Mouse (Mus musculus) megakaryocyte, embryonic 14.5 days (primary cell): ENCODE measurements around the gene Ppp5c. TPM values are rescaled to one million over a fixed set of nuclear protein-coding genes. Genes with fewer than 3 reads are reported as not detected.

Source experiments
- H3K27me3 ChIP-seq: replicated peaks from 2 replicates; pipeline ENCODE3; 2012; ENCODE audit warnings: inconsistent platforms
- H3K36me3 ChIP-seq: replicated peaks from 2 replicates; pipeline ENCODE3; 2012; ENCODE audit warnings: low read length, inconsistent platforms, mixed read lengths
- H3K4me1 ChIP-seq: 2 replicates; pipeline ENCODE4 v1.6.1; 2012; ENCODE audit warnings: inconsistent platforms
- H3K4me3 ChIP-seq: replicated peaks from 2 replicates; pipeline ENCODE3; 2012; ENCODE audit warnings: moderate library complexity, mild to moderate bottlenecking, inconsistent platforms
- H3K9me3 ChIP-seq: 2 replicates; pipeline ENCODE4 v1.6.1; 2012; ENCODE audit warnings: inconsistent platforms
- FLI1 ChIP-seq: IDR thresholded peaks from 2 replicates; pipeline ENCODE4 v1.6.1; 2012; ENCODE audit warnings: low read length, inconsistent platforms, mixed read lengths
- GATA1 ChIP-seq: IDR thresholded peaks from 3 replicates; pipeline ENCODE4 v1.6.1; 2012; ENCODE audit warnings: mixed read lengths, low read length, inconsistent platforms, borderline replicate concordance
- polyA plus RNA-seq: library from polyadenylated mRNA; stranded (reverse); fragments of >175 nt; gene quantifications from 2 replicates; pipeline ENCODE4 v1.2.3, GENCODE M21; 2012; ENCODE audit warnings: low replicate concordance; ENCODE audit not compliant: insufficient read depth

Ppp5c gene
- polyA plus RNA-seq, 1 experiment = 55.6 TPM

- Histone ChIP-seq H3K36me3 (peaks cover 35% of the 10 kb centered on the region), H3K9me3 (no peaks in the 10 kb centered on the region), H3K27me3 (no peaks in the 10 kb centered on the region), H3K4me3 (no peak overlapping the region), H3K4me1 (peaks cover 41% of the 10 kb centered on the region)
- TF ChIP-seq FLI1 = no peak
- TF ChIP-seq GATA1 = no peak
Measured at GRCm38 (mm10) chr7:17028923-17029322, 1.2 kb upstream of the Ppp5c start.

GRCm38 (mm10) chr7:17026710-17027587 lies 775 bp downstream of the Ppp5c start:
- Histone ChIP-seq H3K27me3 (no peaks in the 10 kb centered on the region), H3K36me3 (peaks cover 37% of the 10 kb centered on the region), H3K4me1 (peaks cover 61% of the 10 kb centered on the region), H3K4me3 (peak overlapping the region; percentile 98), H3K9me3 (no peaks in the 10 kb centered on the region)
- TF ChIP-seq FLI1 = no peak
- TF ChIP-seq GATA1 = no peak

GRCm38 (mm10) chr7:17025896-17026622 lies 1.7 kb downstream of the Ppp5c start:
- H3K36me3 ChIP-seq = peaks cover 41% of the 10 kb centered on the region
- peaks cover 70% of the 10 kb centered on the region for H3K4me1 ChIP-seq
- no peaks in the 10 kb centered on the region for H3K27me3 ChIP-seq
- peak overlapping the region; percentile 98 for H3K4me3 ChIP-seq
- TF ChIP-seq FLI1 (no peak), GATA1 (no peak)
- H3K9me3 ChIP-seq = no peaks in the 10 kb centered on the region

- Histone ChIP-seq H3K4me1 (peaks cover 76% of the 10 kb centered on the region), H3K27me3 (no peaks in the 10 kb centered on the region), H3K36me3 (peaks cover 46% of the 10 kb centered on the region), H3K9me3 (no peaks in the 10 kb centered on the region), H3K4me3 (peak overlapping the region; percentile 98)
- no peak for TF ChIP-seq GATA1
- TF ChIP-seq FLI1 = no peak
Measured at GRCm38 (mm10) chr7:17025505-17025894, 2.2 kb downstream of the Ppp5c start.

- Histone ChIP-seq H3K4me1 (peaks cover 80% of the 10 kb centered on the region), H3K9me3 (no peaks in the 10 kb centered on the region), H3K4me3 (peak overlapping the region; percentile 98), H3K36me3 (peaks cover 52% of the 10 kb centered on the region), H3K27me3 (no peaks in the 10 kb centered on the region)
- TF ChIP-seq FLI1 (no peak), GATA1 (no peak)
Measured at GRCm38 (mm10) chr7:17024814-17025504, 2.8 kb downstream of the Ppp5c start.

GRCm38 (mm10) chr7:17024141-17024540 lies 3.6 kb downstream of the Ppp5c start:
- peaks cover 60% of the 10 kb centered on the region for H3K36me3 ChIP-seq
- H3K27me3 ChIP-seq = no peaks in the 10 kb centered on the region
- TF ChIP-seq GATA1 (no peak), FLI1 (no peak)
- peaks cover 88% of the 10 kb centered on the region for H3K4me1 ChIP-seq
- H3K4me3 ChIP-seq = peak overlapping the region; percentile 98
- H3K9me3 ChIP-seq = no peaks in the 10 kb centered on the region

- no peaks in the 10 kb centered on the region for H3K27me3 ChIP-seq
- no peak for TF ChIP-seq GATA1
- no peak for TF ChIP-seq FLI1
- peaks cover 85% of the 10 kb centered on the region for H3K4me1 ChIP-seq
- H3K4me3 ChIP-seq = peak overlapping the region; percentile 44
- peaks cover 64% of the 10 kb centered on the region for H3K36me3 ChIP-seq
- no peaks in the 10 kb centered on the region for H3K9me3 ChIP-seq
Measured at GRCm38 (mm10) chr7:17023701-17024100, 4.0 kb downstream of the Ppp5c start.

- Histone ChIP-seq H3K9me3 (no peaks in the 10 kb centered on the region), H3K4me1 (peaks cover 83% of the 10 kb centered on the region), H3K4me3 (no peak overlapping the region), H3K36me3 (peaks cover 77% of the 10 kb centered on the region), H3K27me3 (no peaks in the 10 kb centered on the region)
- no peak for TF ChIP-seq FLI1
- no peak for TF ChIP-seq GATA1
Measured at GRCm38 (mm10) chr7:17022176-17022575, 5.5 kb downstream of the Ppp5c start.

- H3K27me3 ChIP-seq = no peaks in the 10 kb centered on the region
- H3K4me1 ChIP-seq = peaks cover 60% of the 10 kb centered on the region
- H3K9me3 ChIP-seq = no peaks in the 10 kb centered on the region
- peaks cover 97% of the 10 kb centered on the region for H3K36me3 ChIP-seq
- H3K4me3 ChIP-seq = no peak overlapping the region
- no peak for TF ChIP-seq FLI1
- no peak for TF ChIP-seq GATA1
Measured at GRCm38 (mm10) chr7:17019426-17020166, 8.1 kb downstream of the Ppp5c start.
